Mouse (Mus musculus) T-helper 1 cell (primary cell): Measurements from ENCODE around the gene Saysd1.

Experiments
- in situ Hi-C: fragments of 300-600 bp; cut with MboI, MseI; formaldehyde crosslinking; loops from one replicate; pipeline ENCODE4 v1.15.1; 2025; ENCODE audit warnings: high pct_unique_total_duplicates

Gene Saysd1

GRCm38 (mm10) chr14:20138484-20139355 is at the start of gene Saysd1:
TSS of gene Saysd1 (minus strand) at chr14:20138534.
- in situ Hi-C loops, result no loop called here

- in situ Hi-C loops, result no loop called here
These were observed 47.1 kb upstream of the Saysd1 start for GRCm38 (mm10) chr14:20185426-20185825.

GRCm38 (mm10) chr14:20183701-20184100 is 45.4 kb upstream of the Saysd1 start:
- in situ Hi-C loops, result no loop called here

- in situ Hi-C loops, result no loop called here
These were observed 44.3 kb upstream of the Saysd1 start for GRCm38 (mm10) chr14:20182596-20182995.

- in situ Hi-C loops, result no loop called here
These were observed 43.2 kb upstream of the Saysd1 start, which contains the start of gene Kcnk5 for GRCm38 (mm10) chr14:20181466-20181921. TSS of gene Kcnk5 (minus strand) at chr14:20181809.

- in situ Hi-C loops, result no loop called here
These were observed 42.4 kb upstream of the Saysd1 start for GRCm38 (mm10) chr14:20180751-20181162.

- in situ Hi-C loops, result no loop called here
These were observed 42.0 kb upstream of the Saysd1 start for GRCm38 (mm10) chr14:20180304-20180703.

GRCm38 (mm10) chr14:20179731-20180280 is 41.5 kb upstream of the Saysd1 start:
- in situ Hi-C loops, result no loop called here

GRCm38 (mm10) chr14:20179080-20179479 is 40.7 kb upstream of the Saysd1 start:
- in situ Hi-C loops, result no loop called here

- in situ Hi-C loops, result no loop called here
These were observed 40.3 kb upstream of the Saysd1 start for GRCm38 (mm10) chr14:20178593-20178992.

GRCm38 (mm10) chr14:20177494-20178123 is 39.3 kb upstream of the Saysd1 start:
- in situ Hi-C loops, result no loop called here

- in situ Hi-C loops, result no loop called here
These were observed 37.4 kb upstream of the Saysd1 start for GRCm38 (mm10) chr14:20175705-20176104.

- in situ Hi-C loops, result no loop called here
These were observed 36.8 kb upstream of the Saysd1 start for GRCm38 (mm10) chr14:20175114-20175513.

GRCm38 (mm10) chr14:20174696-20175095 is 36.4 kb upstream of the Saysd1 start:
- in situ Hi-C loops, result no loop called here

- in situ Hi-C loops, result no loop called here
These were observed 35.6 kb upstream of the Saysd1 start for GRCm38 (mm10) chr14:20173873-20174490.

- in situ Hi-C loops, result no loop called here
These were observed 34.6 kb upstream of the Saysd1 start for GRCm38 (mm10) chr14:20172924-20173323.

GRCm38 (mm10) chr14:20172509-20172908 is 34.2 kb upstream of the Saysd1 start:
- in situ Hi-C loops, result no loop called here

GRCm38 (mm10) chr14:20171840-20172239 is 33.5 kb upstream of the Saysd1 start:
- in situ Hi-C loops, result no loop called here

GRCm38 (mm10) chr14:20169251-20169650 is 30.9 kb upstream of the Saysd1 start:
- in situ Hi-C loops, result no loop called here

GRCm38 (mm10) chr14:20168478-20168877 is 30.1 kb upstream of the Saysd1 start:
- in situ Hi-C loops, result no loop called here

- in situ Hi-C loops, result no loop called here
These were observed 29.7 kb upstream of the Saysd1 start for GRCm38 (mm10) chr14:20168054-20168453.

- in situ Hi-C loops, result no loop called here
These were observed 27.1 kb upstream of the Saysd1 start for GRCm38 (mm10) chr14:20165413-20165812.
